Mouse (Mus musculus): ENCODE results near the gene Fbxw11. TPM values are rescaled to one million over a fixed set of nuclear protein-coding genes. Genes with fewer than 3 reads are reported as not detected.

Gene Fbxw11
- polyA plus RNA-seq, 1 experiment: 55.6 TPM

- no peak overlapping the region for H3K4me3 ChIP-seq (ENCODE audit: control insufficient read depth, insufficient read depth, low read length)
- TF ChIP-seq POLR2A (IDR thresholded peaks at IDR 0.05; ENCODE audit: control insufficient read depth, extremely low read depth, insufficient read depth, low read length, poor library complexity) (no peak), CTCF (IDR thresholded peaks at IDR 0.05; ENCODE audit: borderline replicate concordance, control insufficient read depth, extremely low read depth, insufficient read depth, low read length, poor library complexity) (no peak)
- no peaks in the 10 kb centered on the region for H3K27me3 ChIP-seq (ENCODE audit: control insufficient read depth, insufficient read depth, low read length)
- DNase-seq: no peak
- WGBS: 91% methylated on average over 6 of the region's 6 CpGs
- H3K27ac ChIP-seq (ENCODE audit: control insufficient read depth, insufficient read depth, low read length): no peak overlapping the region
- H3K36me3 ChIP-seq (ENCODE audit: control insufficient read depth, insufficient read depth, low read length): no peaks in the 10 kb centered on the region
- H3K4me1 ChIP-seq (replicated peaks; ENCODE audit: control insufficient read depth, insufficient read depth, low read length): no peaks in the 10 kb centered on the region
Measured at GRCm38 (mm10) chr11:32785591-32786147, 143.1 kb downstream of the Fbxw11 start.

GRCm38 (mm10) chr11:32786201-32786600 is 143.7 kb downstream of the Fbxw11 start:
- no peak for DNase-seq
- Histone ChIP-seq H3K27ac (ENCODE audit: control insufficient read depth, insufficient read depth, low read length) (no peak overlapping the region), H3K4me1 (replicated peaks; ENCODE audit: control insufficient read depth, insufficient read depth, low read length) (no peaks in the 10 kb centered on the region), H3K4me3 (ENCODE audit: control insufficient read depth, insufficient read depth, low read length) (no peak overlapping the region), H3K36me3 (ENCODE audit: control insufficient read depth, insufficient read depth, low read length) (no peaks in the 10 kb centered on the region), H3K27me3 (ENCODE audit: control insufficient read depth, insufficient read depth, low read length) (no peaks in the 10 kb centered on the region)
- TF ChIP-seq CTCF (IDR thresholded peaks at IDR 0.05; ENCODE audit: borderline replicate concordance, control insufficient read depth, extremely low read depth, insufficient read depth, low read length, poor library complexity): no peak
- TF ChIP-seq POLR2A (IDR thresholded peaks at IDR 0.05; ENCODE audit: control insufficient read depth, extremely low read depth, insufficient read depth, low read length, poor library complexity): no peak
- WGBS: 93% methylated on average over 5 of the region's 5 CpGs

- TF ChIP-seq POLR2A (IDR thresholded peaks at IDR 0.05; ENCODE audit: control insufficient read depth, extremely low read depth, insufficient read depth, low read length, poor library complexity) (no peak), CTCF (IDR thresholded peaks at IDR 0.05; ENCODE audit: borderline replicate concordance, control insufficient read depth, extremely low read depth, insufficient read depth, low read length, poor library complexity) (no peak)
Measured at GRCm38 (mm10) chr11:32794759-32795445, 152.4 kb downstream of the Fbxw11 start.

More at GRCm38 (mm10) chr11:32794759-32795445, 152.4 kb downstream of the Fbxw11 start:
- H3K27me3 ChIP-seq (ENCODE audit: control insufficient read depth, insufficient read depth, low read length): no peaks in the 10 kb centered on the region
- DNase-seq: no peak
- no peak overlapping the region for H3K4me3 ChIP-seq (ENCODE audit: control insufficient read depth, insufficient read depth, low read length)
- H3K36me3 ChIP-seq (ENCODE audit: control insufficient read depth, insufficient read depth, low read length): no peaks in the 10 kb centered on the region
- 72% methylated on average over 10 of the region's 10 CpGs for whole genome bisulfite sequencing
- H3K27ac ChIP-seq (ENCODE audit: control insufficient read depth, insufficient read depth, low read length): no peak overlapping the region
- H3K4me1 ChIP-seq (replicated peaks; ENCODE audit: control insufficient read depth, insufficient read depth, low read length): no peaks in the 10 kb centered on the region

Other genes starting within 250 kb of the Fbxw11 start
- gene Ubtd2, start 187.4 kb upstream of the Fbxw11 start, polyA plus RNA-seq (2012; rRNA removed): 8.7 and 9.1 TPM in 2 replicates
- 0.71 and 0.85 TPM in 2 replicates for gene Efcab9, start 110.6 kb upstream of the Fbxw11 start, polyA plus RNA-seq (2012; rRNA removed)
- 50.3 and 55.4 TPM in 2 replicates for gene Stk10, start 109.4 kb upstream of the Fbxw11 start, polyA plus RNA-seq (2012; rRNA removed)
- not detected in 2 replicates for gene Smim23, start 181.9 kb downstream of the Fbxw11 start, polyA plus RNA-seq (2012; rRNA removed)

Measured in thymus, adult 2 months (tissue).